Mouse (Mus musculus) forebrain, postnatal 0 days (tissue): ENCODE data around the gene Ccl9. TPM values are rescaled to one million over a fixed set of nuclear protein-coding genes. Genes with fewer than 3 reads are reported as not detected.

ENCODE experiments used
- ATAC-seq: fragments of 200-750 bp; cut with Nextera tagmentation; 2 replicates; pipeline ENCODE4 v1.8.0; 2017; ENCODE audit warnings: mild to moderate bottlenecking, moderate library complexity
- DNase-seq: peaks from one replicate; pipeline ENCODE4 v3.0.0-alpha.2; 2015
- H3K27ac ChIP-seq: fragments of 300-500 bp; sonication (generic); 2 replicates; pipeline ENCODE4 v1.5.1; 2014; ENCODE audit warnings: low read depth, mild to moderate bottlenecking, antibody characterized with exemption, low read length, moderate library complexity, mixed read lengths
- H3K27me3 ChIP-seq: fragments of 300-500 bp; sonication (generic); 2 replicates; pipeline ENCODE4 v1.6.1; 2014; ENCODE audit warnings: mild to moderate bottlenecking, low read length, mixed read lengths; ENCODE audit not compliant: insufficient read depth
- H3K36me3 ChIP-seq: fragments of 300-500 bp; sonication (generic); 2 replicates; pipeline ENCODE4 v1.6.1; 2014; ENCODE audit warnings: mild to moderate bottlenecking, moderate library complexity; ENCODE audit not compliant: insufficient read depth
- H3K4me1 ChIP-seq: fragments of 300-500 bp; sonication (generic); 2 replicates; pipeline ENCODE4 v1.6.1; 2014; ENCODE audit warnings: antibody characterized with exemption; ENCODE audit not compliant: insufficient read depth
- H3K4me2 ChIP-seq: fragments of 300-500 bp; sonication (generic); 2 replicates; pipeline ENCODE4 v1.6.1; 2014; ENCODE audit warnings: low read depth, mild to moderate bottlenecking, moderate library complexity
- H3K4me3 ChIP-seq: fragments of 300-500 bp; sonication (generic); 2 replicates; pipeline ENCODE4 v1.5.1; 2014; ENCODE audit warnings: low read depth, low read length, mixed read lengths
- H3K9ac ChIP-seq: fragments of 300-500 bp; sonication (generic); 2 replicates; pipeline ENCODE4 v1.6.1; 2014; ENCODE audit warnings: mild to moderate bottlenecking
- H3K9me3 ChIP-seq: fragments of 300-500 bp; sonication (generic); 2 replicates; pipeline ENCODE4 v1.6.1; 2016; ENCODE audit warnings: low read length
- CTCF ChIP-seq: sonication (generic); IDR thresholded peaks from 2 replicates; pipeline ENCODE4 v1.5.1; 2016; ENCODE audit warnings: antibody characterized with exemption, control low read depth, low read depth
- WGBS: fragments of 180-500 bp; shearing (Covaris S2); extraction: QIAGEN DNeasy Blood & Tissue Kit; methylation state at CpG from one replicate; pipeline ENCODE4 v1.1.7; 2014; 5-methylcytosine and 5-hydroxymethylcytosine counted together
- polyA plus RNA-seq: library from polyadenylated mRNA; unstranded; fragments of >200 nt; fragmentation: Nextera tagmentation; extraction: Ambion mirVana; gene quantifications from 2 replicates; pipeline ENCODE4 v1.2.1, GENCODE M21; 2015
- total RNA-seq: library from RNA; depleted of rRNA; stranded (reverse); fragments of >200 nt; gene quantifications from 2 replicates; pipeline ENCODE4 v1.2.3, GENCODE M21; 2014; rRNA removed

The Ccl9 gene
- total RNA-seq (1.2 and 1.8 TPM in 2 replicates), polyA plus RNA-seq (2.5 and 3.4 TPM in 2 replicates)

DNA sequence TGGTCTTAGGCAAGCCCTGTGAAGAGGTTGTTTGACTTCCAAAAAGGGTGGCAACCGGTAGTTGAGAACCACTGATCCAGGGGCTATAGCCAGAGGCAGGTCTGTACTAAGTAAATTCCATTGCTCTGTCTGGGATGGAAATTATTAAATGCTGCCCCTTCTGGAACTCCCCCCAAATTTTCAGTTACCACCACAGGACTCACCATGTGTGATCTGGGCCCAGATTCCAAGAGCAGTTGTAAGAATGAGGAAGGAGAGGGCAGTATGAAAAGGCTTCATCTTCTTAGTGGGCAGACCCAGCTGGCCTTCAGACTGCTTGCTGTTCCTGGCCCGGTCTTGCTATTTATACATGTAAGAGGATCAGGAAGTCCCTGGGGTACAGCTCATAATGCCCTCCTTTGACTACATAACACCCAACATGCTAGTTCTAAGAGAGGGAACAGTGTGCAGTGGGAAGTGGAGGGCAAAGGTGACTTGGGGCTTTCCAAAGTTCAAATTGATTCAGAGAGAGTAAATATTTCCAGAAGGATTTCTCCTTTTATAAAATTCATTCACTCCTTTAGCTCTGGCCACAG is at the start of gene Ccl9:
Gene Ccl9 (minus strand): TSS at position 451 of the 575 bp plus-strand sequence.
- 57% methylated on average over 2 of the region's 2 CpGs for WGBS
- no peak for DNase-seq
- TF ChIP-seq CTCF: no peak

DNA sequence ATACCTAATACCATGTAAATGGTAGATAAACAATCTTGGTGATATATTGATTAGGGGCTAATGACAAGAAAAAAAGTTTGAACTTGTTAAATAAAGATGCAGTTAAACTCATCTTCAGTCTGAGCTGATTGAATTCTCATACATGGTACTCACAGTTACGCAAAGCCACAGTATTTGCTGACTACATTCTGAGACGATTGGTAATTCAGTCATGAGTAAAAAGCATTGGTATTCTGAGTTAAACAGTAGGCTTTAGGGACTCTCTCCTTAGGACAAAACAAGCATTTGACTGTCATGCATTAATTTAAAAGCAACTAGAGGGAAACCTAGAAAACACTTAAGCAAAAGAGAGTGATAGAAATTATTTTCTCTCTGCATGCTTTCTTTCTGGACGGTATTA is 45.1 kb upstream of the Ccl9 start:
- Histone ChIP-seq H3K4me1 (no peaks in the 10 kb centered on the region), H3K36me3 (no peaks in the 10 kb centered on the region), H3K27me3 (no peaks in the 10 kb centered on the region), H3K4me3 (no peak overlapping the region), H3K9me3 (no peaks in the 10 kb centered on the region), H3K9ac (no peak overlapping the region), H3K4me2 (no peak overlapping the region), H3K27ac (no peak overlapping the region)
- DNase-seq: no peak
- no peak for ATAC-seq
- WGBS: 79% methylated on average over 3 of the region's 3 CpGs
- TF ChIP-seq CTCF: no peak

More for the DNA sequence above, at the start of gene Ccl9:
- ATAC-seq: no peak
- Histone ChIP-seq H3K4me3 (no peak within 1 kb of the TSS), H3K36me3 (no peaks in the 10 kb centered on the region), H3K9me3 (no peaks in the 10 kb centered on the region), H3K9ac (no peak within 1 kb of the TSS), H3K27me3 (no peaks in the 10 kb centered on the region), H3K27ac (no peak within 1 kb of the TSS), H3K4me1 (no peaks in the 10 kb centered on the region), H3K4me2 (no peak within 1 kb of the TSS)

DNA sequence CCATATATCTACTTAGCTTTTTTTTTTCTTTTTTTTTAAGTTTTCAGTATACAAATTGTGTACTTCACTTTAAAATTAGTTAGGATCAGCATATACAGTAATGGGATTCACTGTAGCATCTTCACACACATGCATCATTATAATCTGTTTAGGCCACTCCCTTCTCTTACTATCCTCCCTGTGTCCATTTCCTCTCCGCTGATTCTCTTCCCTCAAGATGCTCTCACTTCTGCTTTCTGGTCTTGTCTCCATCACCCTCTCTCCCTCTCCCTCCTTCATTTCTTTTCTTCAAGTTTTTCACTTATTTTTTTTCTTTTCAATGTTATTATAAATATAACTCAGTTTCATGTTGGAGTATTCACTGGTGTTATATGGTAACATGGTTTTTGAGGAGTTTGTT is 40.6 kb upstream of the Ccl9 start:
- Histone ChIP-seq H3K9ac (no peak overlapping the region), H3K36me3 (no peaks in the 10 kb centered on the region), H3K4me1 (no peaks in the 10 kb centered on the region), H3K27ac (no peak overlapping the region), H3K4me3 (no peak overlapping the region), H3K4me2 (no peak overlapping the region), H3K27me3 (no peaks in the 10 kb centered on the region), H3K9me3 (no peaks in the 10 kb centered on the region)
- ATAC-seq (no peak), DNase-seq (no peak)
- 97% methylated on average over 1 of the region's 1 CpGs for WGBS
- no peak for TF ChIP-seq CTCF

DNA sequence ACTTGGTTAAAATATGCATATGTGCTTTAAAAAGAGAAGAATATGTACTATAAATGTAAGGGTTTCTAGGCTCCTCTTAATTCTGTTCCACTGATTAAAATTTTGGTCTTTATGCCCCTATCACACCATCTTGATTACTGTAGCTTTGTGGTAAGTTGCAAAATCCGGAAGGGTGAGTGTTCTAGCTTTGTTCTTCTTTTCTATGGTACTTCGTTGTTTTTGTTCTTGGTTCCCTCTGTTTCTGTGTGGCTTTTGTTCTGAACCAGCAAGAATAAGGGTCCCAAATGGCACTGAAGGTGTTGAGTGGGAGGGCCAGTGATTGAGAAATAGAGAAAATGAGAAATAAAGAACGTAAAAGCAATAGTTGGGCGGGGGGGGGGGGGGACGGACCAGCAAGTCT is 39.8 kb upstream of the Ccl9 start:
- 51% methylated on average over 5 of the region's 5 CpGs for WGBS

DNA sequence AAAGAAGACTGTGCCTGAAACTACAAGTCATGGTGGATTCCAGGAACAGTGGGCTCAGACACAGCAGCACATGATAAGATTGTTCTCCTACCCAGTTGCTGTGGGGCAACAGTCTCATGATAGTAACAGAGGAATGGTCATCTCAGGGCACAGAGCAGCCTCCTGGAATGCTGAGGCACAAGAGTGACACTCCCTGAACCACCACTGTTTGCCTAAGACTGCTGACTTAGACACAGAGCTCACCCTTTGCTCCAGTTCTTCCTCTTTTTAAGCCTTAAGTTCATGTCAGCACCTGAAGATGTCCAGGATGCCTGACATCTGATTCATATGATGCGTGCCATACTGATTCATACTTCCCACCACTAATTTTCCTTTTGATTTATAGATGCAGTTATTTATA is 38.1 kb upstream of the Ccl9 start:
- H3K27ac ChIP-seq: no peak overlapping the region
- 96% methylated on average over 1 of the region's 1 CpGs for WGBS
- ATAC-seq (no peak), DNase-seq (no peak)
- no peaks in the 10 kb centered on the region for H3K36me3 ChIP-seq
- no peak overlapping the region for H3K9ac ChIP-seq
- no peak overlapping the region for H3K4me2 ChIP-seq
- no peaks in the 10 kb centered on the region for H3K9me3 ChIP-seq
- H3K27me3 ChIP-seq: no peaks in the 10 kb centered on the region
- no peak overlapping the region for H3K4me3 ChIP-seq
- no peaks in the 10 kb centered on the region for H3K4me1 ChIP-seq
- no peak for TF ChIP-seq CTCF

More for the DNA sequence above, 39.8 kb upstream of the Ccl9 start:
- Histone ChIP-seq H3K4me2 (no peak overlapping the region), H3K9me3 (no peaks in the 10 kb centered on the region), H3K4me3 (no peak overlapping the region), H3K36me3 (no peaks in the 10 kb centered on the region), H3K4me1 (no peaks in the 10 kb centered on the region), H3K9ac (no peak overlapping the region), H3K27ac (no peak overlapping the region), H3K27me3 (no peaks in the 10 kb centered on the region)
- ATAC-seq (no peak), DNase-seq (no peak)
- no peak for TF ChIP-seq CTCF

DNA sequence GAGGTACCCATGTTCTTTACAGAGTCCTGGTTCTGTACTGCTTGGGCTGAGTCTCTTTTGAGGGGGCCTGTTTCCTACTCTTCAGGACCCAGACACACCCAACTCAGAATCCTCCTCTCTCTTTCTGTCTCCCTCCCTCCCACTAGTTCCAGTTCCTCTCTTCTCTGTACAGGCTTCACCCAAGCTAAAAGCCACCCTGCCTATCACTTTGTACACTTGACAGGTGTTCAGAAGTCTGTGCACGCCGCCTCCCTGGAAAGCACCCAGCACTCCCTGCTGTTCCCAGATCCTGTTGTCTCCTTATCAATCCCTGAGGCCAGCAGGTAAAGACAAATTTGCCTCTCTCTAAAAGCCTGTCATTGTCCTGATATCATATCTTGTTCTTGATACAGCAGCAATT is 32.5 kb upstream of the Ccl9 start:
- Histone ChIP-seq H3K9ac (no peak overlapping the region), H3K4me1 (no peaks in the 10 kb centered on the region), H3K4me2 (no peak overlapping the region), H3K36me3 (no peaks in the 10 kb centered on the region), H3K9me3 (no peaks in the 10 kb centered on the region), H3K27ac (no peak overlapping the region), H3K27me3 (no peaks in the 10 kb centered on the region), H3K4me3 (no peak overlapping the region)
- DNase-seq: no peak
- WGBS: 69% methylated on average over 2 of the region's 2 CpGs
- no peak for ATAC-seq
- no peak for TF ChIP-seq CTCF

DNA sequence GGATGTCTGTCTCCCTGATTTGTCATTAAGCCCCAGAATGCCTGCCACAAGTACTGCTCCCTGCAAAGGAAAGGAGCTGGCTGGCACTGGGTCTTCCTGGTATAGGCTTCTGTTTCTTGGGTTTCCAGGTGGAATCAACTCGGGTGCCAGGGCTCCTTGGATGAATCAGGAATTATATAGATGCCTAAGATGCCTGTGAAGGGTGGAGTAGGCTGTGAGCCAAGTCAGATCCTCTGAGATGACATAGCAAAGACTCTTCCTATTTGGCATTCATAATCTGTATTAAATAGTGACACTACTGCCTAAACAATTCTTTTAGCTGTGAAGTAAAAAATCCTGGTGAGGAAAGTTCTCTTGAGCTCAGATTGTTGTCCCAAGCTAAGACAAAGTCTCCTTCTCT is 28.0 kb upstream of the Ccl9 start:
- Histone ChIP-seq H3K4me2 (no peak overlapping the region), H3K4me3 (no peak overlapping the region), H3K27me3 (no peaks in the 10 kb centered on the region), H3K9ac (no peak overlapping the region), H3K4me1 (no peaks in the 10 kb centered on the region), H3K36me3 (no peaks in the 10 kb centered on the region), H3K27ac (no peak overlapping the region), H3K9me3 (no peaks in the 10 kb centered on the region)
- no peak for ATAC-seq
- 35% methylated on average over 1 of the region's 1 CpGs for WGBS
- DNase-seq: no peak
- no peak for TF ChIP-seq CTCF

DNA sequence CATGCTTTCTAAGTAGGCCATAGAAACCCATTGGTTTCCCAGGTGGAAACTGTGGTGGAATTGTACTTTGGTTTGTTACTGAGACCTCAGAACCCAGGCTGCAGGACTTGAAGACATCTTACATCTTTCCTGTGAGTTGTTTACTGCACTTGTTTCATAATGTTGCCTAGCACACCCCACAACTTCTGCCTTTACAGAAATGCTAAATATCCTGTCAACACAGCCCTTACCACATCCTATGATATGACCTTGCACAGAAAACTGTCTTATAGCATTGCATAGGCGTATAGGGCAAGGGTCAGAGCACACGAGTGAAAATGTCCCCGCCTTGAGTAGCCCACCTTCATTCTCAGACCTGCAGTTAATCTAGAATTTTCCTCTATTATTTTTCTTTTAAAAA is 27.1 kb upstream of the Ccl9 start:
- Histone ChIP-seq H3K27ac (no peak overlapping the region), H3K4me2 (no peak overlapping the region), H3K27me3 (no peaks in the 10 kb centered on the region), H3K4me1 (no peaks in the 10 kb centered on the region), H3K4me3 (no peak overlapping the region), H3K36me3 (no peaks in the 10 kb centered on the region), H3K9me3 (no peaks in the 10 kb centered on the region), H3K9ac (no peak overlapping the region)
- ATAC-seq (no peak), DNase-seq (no peak)
- no peak for TF ChIP-seq CTCF
- 94% methylated on average over 3 of the region's 3 CpGs for WGBS
